ENCODE assay signal across 9 mouse cellular contexts in genomic region chr3:90323119-90323518, GRCm38 (mm10). TPM values are rescaled to one million over a fixed set of nuclear protein-coding genes. Genes with fewer than 3 reads are reported as not detected.
A peak's percentile ranks its signal among the peaks of the same experiment; 100 is the strongest.
DNase-seq lines count a peak whose midpoint lies in the region; ATAC-seq lines count a peak whose summit lies in the region.
"Had no signal": no experiment of that assay in that cellular context is flagged by ENCODE, and none has a peak within 500 bp of the region (broad histone marks: within the 10 kb centered on the region; RNA-seq: fewer than 3 reads in every experiment).

No protein-coding gene starts in this region.

- H3K9ac ChIP-seq in midbrain, embryonic 14.5 days (replicated peaks; ENCODE audit: low read length), result no peak overlapping the region; the same call in none of the 2 replicates
- H3K9ac ChIP-seq: liver, embryonic 15.5 days had no signal

- H3K27ac ChIP-seq in midbrain, embryonic 14.5 days (replicated peaks; ENCODE audit: low read depth, low read length), result peak overlapping the region; percentile 86
- H3K27ac ChIP-seq: liver, embryonic 15.5 days had no signal

- intact Hi-C loops in left cerebral cortex, postnatal 10 days (cut with DNase I), result no loop called here

- H3K4me3 ChIP-seq in midbrain, embryonic 14.5 days (replicated peaks; ENCODE audit: low read depth, low read length), result 0 out of 2 replicates have a peak overlapping the region, but pooled peaks have one; percentile 0
- H3K4me3 ChIP-seq: liver, embryonic 15.5 days had no signal

- peak; percentile 90 for ATAC-seq in midbrain, embryonic 14.5 days (ENCODE audit: low FRiP score, low TSS enrichment)

- peak; percentile 27 for DNase-seq in embryo, embryonic 10.5 days (ENCODE audit: low spot score)
- no peak for DNase-seq in embryo, embryonic 10 days (ENCODE audit: low spot score)
- peak; percentile 46 for DNase-seq in embryo, embryonic 11.5 days (ENCODE audit: low read depth, low spot score)
- DNase-seq in gastrocnemius, postnatal 4 days (ENCODE audit: low spot score in 2 of 2), result peak; percentile 49 to 80
- peak; percentile 47 for DNase-seq in kidney, adult 11 months
- DNase-seq in left cerebral cortex, postnatal 10 days (ENCODE audit: extremely low spot score in 1 of 2, low spot score in 2 of 2), result peak; percentile 65 to 88
- peak; percentile 96 for DNase-seq in midbrain, embryonic 14.5 days
- peak; percentile 50 to 60 for DNase-seq in spleen, postnatal 36 days (ENCODE audit: low spot score in 2 of 2)

- 12% methylated on average over 5 of the region's 5 CpGs for WGBS in midbrain, embryonic 14.5 days

- H3K4me2 ChIP-seq in midbrain, embryonic 14.5 days (ENCODE audit: low read length), result peak overlapping the region; percentile 41
- H3K4me2 ChIP-seq: liver, embryonic 15.5 days had no signal

- no peaks in the 10 kb centered on the region for H3K9me3 ChIP-seq in midbrain, embryonic 14.5 days (ENCODE audit: control insufficient read depth, low read length)
- H3K9me3 ChIP-seq: liver, embryonic 15.5 days had no signal

- no peaks in the 10 kb centered on the region for H3K36me3 ChIP-seq in midbrain, embryonic 14.5 days (ENCODE audit: control insufficient read depth, insufficient read depth, low read length)
- H3K36me3 ChIP-seq: liver, embryonic 15.5 days had no signal

- H3K27me3 ChIP-seq in midbrain, embryonic 14.5 days (ENCODE audit: control insufficient read depth, insufficient read depth, low read length), result no peaks in the 10 kb centered on the region
- H3K27me3 ChIP-seq: liver, embryonic 15.5 days had no signal

- H3K4me1 ChIP-seq in midbrain, embryonic 14.5 days (ENCODE audit: control insufficient read depth, insufficient read depth, low read length), result peaks cover 21% of the 10 kb centered on the region

RNA-seq across cellular contexts. Expression of gene Gatad2b, which starts 30.1 kb away (rescaled TPM):
- 10 to 100 TPM; 63.6 to 67.4 TPM for total RNA-seq in gastrocnemius, postnatal 4 days (2021)
- 10 to 100 TPM; 90.0 to 90.5 TPM for total RNA-seq in left cerebral cortex, postnatal 10 days (2021)
- polyA plus RNA-seq in midbrain, embryonic 14.5 days (2014; fragmentation: Nextera tagmentation; extraction: Ambion mirVana), result 16.0 and 22.9 TPM in 2 replicates

RNA-seq across cellular contexts. Expression of gene Dennd4b, which starts 58.1 kb away (rescaled TPM):
- 10 to 100 TPM; 26.1 to 27.2 TPM for total RNA-seq in gastrocnemius, postnatal 4 days (2021)
- 10 to 100 TPM; 25.2 to 27.1 TPM for total RNA-seq in left cerebral cortex, postnatal 10 days (2021)
- 7.3 and 7.6 TPM in 2 replicates for polyA plus RNA-seq in midbrain, embryonic 14.5 days (2014; fragmentation: Nextera tagmentation; extraction: Ambion mirVana)
